Mouse (Mus musculus) lung, postnatal 0 days (tissue): ENCODE measurements at regions not wholly inside any gene's neighbourhood (a gene's known extent, or its start where the extent isn't known, plus 50 kb on each side); places are given as distances from the start of the nearest gene placed in this dataset.

ENCODE experiments used
- CTCF ChIP-seq: IDR thresholded peaks from 2 replicates; pipeline ENCODE4 v1.5.1; 2016; ENCODE audit warnings: antibody characterized with exemption, mild to moderate bottlenecking
- EP300 ChIP-seq: IDR thresholded peaks from 2 replicates; pipeline ENCODE4 v1.6.1; 2016; ENCODE audit warnings: antibody characterized with exemption, mild to moderate bottlenecking, control low read depth

- TF ChIP-seq EP300 = no peak
- TF ChIP-seq CTCF = no peak
Measured at GRCm38 (mm10) chr9:33681129-33681528, 804.6 kb upstream of the Kirrel3 start.
